Mouse (Mus musculus) adrenal gland, postnatal 14 days (tissue): Measurements from ENCODE around the gene Cd81. TPM values are rescaled to one million over a fixed set of nuclear protein-coding genes. Genes with fewer than 3 reads are reported as not detected.

Experiments used
- DNase-seq: peaks from one replicate; pipeline ENCODE4 v3.0.0; 2021; ENCODE audit warnings: mixed read lengths
- long read RNA-seq, 2 experiments: library from polyadenylated mRNA; stranded (forward); transcript quantifications; one replicate each; pipeline ENCODE4 v2.0.0; 2021
- total RNA-seq: library from RNA; stranded (reverse); gene quantifications from 2 replicates; pipeline ENCODE4 v1.2.3, GENCODE M21; 2021

The Cd81 gene
- 536 and 561 TPM in 2 replicates for total RNA-seq
- long read RNA-seq, experiment 1, transcript Cd81-201 (8 exons, 1,533 nt): major isoform, 1,779 of 1,871 reads
- long read RNA-seq, experiment 1, partial matches to known transcripts: 38 of 1,871 reads
- long read RNA-seq, experiment 1, other reads (novel, unspliced or antisense): 51 of 1,871 reads
- long read RNA-seq, experiment 2, transcript Cd81-206 (6 exons, 1,607 nt): minor isoform, 5 of 1,402 reads
- long read RNA-seq, experiment 2, transcript Cd81-201 (8 exons, 1,533 nt): major isoform, 1,307 of 1,402 reads
- long read RNA-seq, experiment 2, partial matches to known transcripts: 61 of 1,402 reads
- long read RNA-seq, experiment 2, other reads (novel, unspliced or antisense): 28 of 1,402 reads

GRCm38 (mm10) chr7:143052626-143053007, at the start of gene Cd81:
Cd81 (plus strand) TSS chr7:143052739.
- peak; percentile 97 for DNase-seq

GRCm38 (mm10) chr7:143004727-143005343, 47.7 kb upstream of the Cd81 start, which contains the start of gene Tspan32:
Tspan32 (plus strand) TSS chr7:143005046.
- peak; percentile 14 for DNase-seq

GRCm38 (mm10) chr7:143005344-143006096, 47.0 kb upstream of the Cd81 start:
- DNase-seq: no peak

GRCm38 (mm10) chr7:143006097-143006755, 46.3 kb upstream of the Cd81 start:
- no peak for DNase-seq

GRCm38 (mm10) chr7:143006756-143007598, 45.6 kb upstream of the Cd81 start:
- no peak for DNase-seq

GRCm38 (mm10) chr7:143007599-143008369, 44.8 kb upstream of the Cd81 start:
- peak; percentile 97 for DNase-seq

- peak; percentile 65 for DNase-seq
These were observed 44.1 kb upstream of the Cd81 start for GRCm38 (mm10) chr7:143008370-143008926.

- no peak for DNase-seq
These were observed 43.4 kb upstream of the Cd81 start for GRCm38 (mm10) chr7:143008996-143009665.

GRCm38 (mm10) chr7:143009996-143010395, 42.5 kb upstream of the Cd81 start:
- no peak for DNase-seq

GRCm38 (mm10) chr7:143011226-143011625, 41.3 kb upstream of the Cd81 start:
- no peak for DNase-seq

GRCm38 (mm10) chr7:143012230-143012875, 40.2 kb upstream of the Cd81 start:
- DNase-seq: peak; percentile 81

- DNase-seq: peak; percentile 92
These were observed 38.9 kb upstream of the Cd81 start for GRCm38 (mm10) chr7:143013420-143014178.

- peak; percentile 77 for DNase-seq
These were observed 37.5 kb upstream of the Cd81 start for GRCm38 (mm10) chr7:143014862-143015659.

- DNase-seq: peak; percentile 80
These were observed 36.6 kb upstream of the Cd81 start for GRCm38 (mm10) chr7:143015755-143016423.

GRCm38 (mm10) chr7:143016424-143017142, 36.0 kb upstream of the Cd81 start:
- DNase-seq: no peak

- no peak for DNase-seq
These were observed 35.4 kb upstream of the Cd81 start for GRCm38 (mm10) chr7:143017181-143017580.
